Mouse (Mus musculus): ENCODE measurements around the gene Atxn7l1.

DNA sequence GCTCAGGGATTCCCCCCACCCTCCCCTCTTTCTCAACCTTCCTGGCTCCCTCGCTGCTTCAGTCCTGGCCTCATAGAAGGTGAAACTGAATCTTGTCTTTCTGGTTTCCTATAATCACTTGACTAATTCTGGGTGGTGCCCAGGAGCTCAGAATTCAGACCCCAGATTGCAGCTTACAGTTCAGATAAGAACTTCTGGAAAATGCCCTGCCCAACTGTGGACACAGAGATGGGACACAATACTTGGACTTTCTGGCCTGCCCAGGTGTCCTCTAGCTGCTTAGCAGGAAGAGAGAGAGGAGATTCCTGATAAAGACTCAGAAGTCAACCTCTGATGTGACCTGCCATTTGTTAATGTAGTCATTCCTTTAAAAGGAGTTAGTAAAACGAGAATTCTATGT, 131.7 kb downstream of the Atxn7l1 start:
- TF ChIP-seq CTCF (conservative IDR thresholded peaks at IDR 0.05; ENCODE audit: insufficient read depth, insufficient read length, low read depth, low read length) (no peak), POLR2A (IDR thresholded peaks at IDR 0.05; ENCODE audit: low read depth, low read length) (no peak)

Data from kidney, adult 2 months (tissue).